Mouse (Mus musculus) midbrain, postnatal 0 days (tissue): ENCODE measurements around the gene Ccnyl1. TPM values are rescaled to one million over a fixed set of nuclear protein-coding genes. Genes with fewer than 3 reads are reported as not detected.

Source experiments
- ATAC-seq: fragments of 200-750 bp; cut with Nextera tagmentation; 2 replicates; pipeline ENCODE4 v1.8.0; 2017; ENCODE audit warnings: moderate number of reproducible peaks, mild to moderate bottlenecking, moderate TSS enrichment, moderate library complexity; ENCODE audit not compliant: low FRiP score
- DNase-seq: peaks from one replicate; pipeline ENCODE4 v3.0.0-alpha.2; 2015; ENCODE audit warnings: low spot score
- H3K27ac ChIP-seq: fragments of 300-500 bp; sonication (generic); 2 replicates; pipeline ENCODE4 v1.5.1; 2014; ENCODE audit warnings: low read depth, mild to moderate bottlenecking, low read length, mixed read lengths
- H3K27me3 ChIP-seq: fragments of 300-500 bp; sonication (generic); 2 replicates; pipeline ENCODE4 v1.6.1; 2014; ENCODE audit warnings: low read length, control low read depth, mixed read lengths; ENCODE audit not compliant: insufficient read depth
- H3K36me3 ChIP-seq: fragments of 300-500 bp; sonication (generic); 2 replicates; pipeline ENCODE4 v1.6.1; 2014; ENCODE audit warnings: low read length, control low read depth, mixed read lengths; ENCODE audit not compliant: insufficient read depth
- H3K4me1 ChIP-seq: fragments of 300-500 bp; sonication (generic); 2 replicates; pipeline ENCODE4 v1.6.1; 2014; ENCODE audit warnings: mild to moderate bottlenecking, control low read depth, antibody characterized with exemption, low read length, mixed read lengths; ENCODE audit not compliant: insufficient read depth
- H3K4me2 ChIP-seq: fragments of 300-500 bp; sonication (generic); 2 replicates; pipeline ENCODE4 v1.6.1; 2014; ENCODE audit warnings: low read depth, mild to moderate bottlenecking, low read length, mixed read lengths; ENCODE audit not compliant: poor library complexity, severe bottlenecking
- H3K4me3 ChIP-seq: fragments of 300-500 bp; sonication (generic); 2 replicates; pipeline ENCODE4 v1.5.1; 2014; ENCODE audit warnings: low read depth, mild to moderate bottlenecking, low read length, moderate library complexity
- H3K9ac ChIP-seq: fragments of 300-500 bp; sonication (generic); replicated peaks from 2 replicates; pipeline ENCODE4 v1.6.1; 2014; ENCODE audit warnings: mild to moderate bottlenecking, low read length, moderate library complexity, mixed read lengths; ENCODE audit not compliant: poor library complexity, severe bottlenecking
- H3K9me3 ChIP-seq: fragments of 300-500 bp; sonication (generic); 2 replicates; pipeline ENCODE4 v1.6.1; 2016; ENCODE audit warnings: low read length, control low read depth
- CTCF ChIP-seq: IDR thresholded peaks from 2 replicates; pipeline ENCODE4 v1.5.1; 2016; ENCODE audit warnings: antibody characterized with exemption, mild to moderate bottlenecking
- WGBS: fragments of 180-500 bp; shearing (Covaris S2); extraction: QIAGEN DNeasy Blood & Tissue Kit; methylation state at CpG from one replicate; pipeline ENCODE4 v1.1.7; 2014; 5-methylcytosine and 5-hydroxymethylcytosine counted together
- polyA plus RNA-seq: library from polyadenylated mRNA; unstranded; fragments of >200 nt; fragmentation: Nextera tagmentation; extraction: Ambion mirVana; gene quantifications from 2 replicates; pipeline ENCODE4 v1.2.1, GENCODE M21; 2015
- total RNA-seq: library from RNA; depleted of rRNA; stranded (reverse); fragments of >200 nt; gene quantifications from 2 replicates; pipeline ENCODE4 v1.2.3, GENCODE M21; 2014

The Ccnyl1 gene
- total and polyA plus RNA-seq, 2 experiments from 2014 or later: 4.1 to 36.6 TPM

DNA sequence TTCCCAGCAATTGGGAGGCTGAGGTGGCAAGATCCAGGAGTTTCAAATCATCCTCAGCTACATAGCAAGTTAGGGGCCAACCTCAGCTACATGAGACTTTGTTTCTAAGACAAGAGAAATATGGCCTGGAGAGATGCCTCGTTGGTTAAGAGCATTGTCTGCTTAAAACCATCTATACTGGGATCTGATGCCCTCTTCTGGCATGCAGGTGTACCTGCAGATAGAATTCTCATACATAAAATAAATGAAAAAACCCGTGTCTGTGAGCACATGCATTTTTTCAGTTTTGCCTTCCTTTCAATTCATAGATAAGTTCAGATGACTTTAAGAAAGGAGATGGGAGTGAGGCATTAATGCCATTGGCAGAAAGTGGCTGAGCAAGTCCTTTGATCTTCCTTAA, 19.6 kb downstream of the Ccnyl1 start:
- no peak overlapping the region for H3K4me2 ChIP-seq
- ATAC-seq (no peak), DNase-seq (peak; percentile 53)
- peaks cover 7% of the 10 kb centered on the region for H3K36me3 ChIP-seq
- 12% methylated on average over 2 of the region's 2 CpGs for WGBS
- no peak overlapping the region for H3K27ac ChIP-seq
- H3K4me3 ChIP-seq: no peak overlapping the region
- H3K4me1 ChIP-seq: no peaks in the 10 kb centered on the region
- no peak overlapping the region for H3K9ac ChIP-seq
- peak; percentile 79 for TF ChIP-seq CTCF
- H3K27me3 ChIP-seq: no peaks in the 10 kb centered on the region
- H3K9me3 ChIP-seq: no peaks in the 10 kb centered on the region

DNA sequence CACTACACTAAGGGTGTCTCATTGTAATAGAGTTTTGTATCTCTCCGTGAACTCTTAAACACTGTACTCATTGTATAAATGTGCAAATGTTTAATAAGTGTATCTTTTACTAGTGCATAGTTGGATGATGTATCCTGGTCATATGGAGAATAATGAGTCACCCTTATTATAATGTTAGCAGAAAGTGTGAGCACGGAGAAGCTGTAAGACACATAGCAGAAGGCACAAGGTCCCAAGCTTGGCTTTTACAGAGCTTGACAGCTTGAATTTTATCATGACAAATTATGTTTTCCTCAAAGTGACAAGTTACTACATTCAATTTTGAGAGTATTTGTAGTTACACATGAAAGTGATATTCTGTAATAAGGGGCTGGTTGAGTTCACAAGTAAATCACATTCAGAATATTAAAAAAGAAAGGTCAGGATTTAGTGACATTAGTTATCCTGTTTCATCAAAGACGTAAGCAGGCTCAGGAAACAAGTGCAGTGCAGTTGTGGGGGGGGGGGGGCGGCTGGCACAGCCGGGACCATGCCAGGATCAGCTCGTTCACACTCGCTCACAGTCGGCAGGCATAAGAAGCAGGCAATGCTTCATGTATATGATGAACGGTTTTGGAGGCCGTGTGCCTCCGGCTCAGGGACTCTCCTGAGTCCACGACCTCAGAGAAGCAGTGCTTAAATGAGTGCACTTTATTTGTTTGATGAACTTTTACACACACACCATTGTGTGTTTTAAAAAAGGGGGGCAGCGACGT, 21.9 kb downstream of the Ccnyl1 start:
- H3K27me3 ChIP-seq: no peaks in the 10 kb centered on the region
- no peaks in the 10 kb centered on the region for H3K4me1 ChIP-seq
- H3K27ac ChIP-seq: no peak overlapping the region
- DNase-seq: no peak
- H3K36me3 ChIP-seq: peaks cover 10% of the 10 kb centered on the region
- no peak for ATAC-seq
- TF ChIP-seq CTCF: no peak
- no peaks in the 10 kb centered on the region for H3K9me3 ChIP-seq
- H3K4me3 ChIP-seq: no peak overlapping the region
- no peak overlapping the region for H3K4me2 ChIP-seq
- no peak overlapping the region for H3K9ac ChIP-seq
- 86% methylated on average over 14 of the region's 14 CpGs for WGBS

DNA sequence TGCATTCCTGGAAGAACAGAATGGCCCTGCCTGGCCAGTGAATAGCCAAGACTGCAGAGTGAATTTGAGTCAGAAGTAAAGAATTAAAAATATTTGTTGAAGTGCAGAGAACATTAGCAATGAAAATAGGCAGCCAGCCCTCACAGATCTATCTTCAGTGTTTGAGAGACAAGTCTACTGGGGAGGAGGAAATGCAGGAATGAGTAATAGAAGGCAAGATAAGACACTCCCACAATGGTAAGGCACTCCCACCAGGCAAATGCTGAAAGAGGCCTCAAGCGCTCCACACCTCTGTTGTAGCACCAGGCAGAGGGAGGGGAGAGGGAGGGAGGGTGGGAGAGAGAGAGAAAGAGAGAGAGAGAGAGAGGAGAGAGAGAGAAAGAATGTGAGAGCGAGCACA, 25.2 kb downstream of the Ccnyl1 start:
- peaks cover 15% of the 10 kb centered on the region for H3K36me3 ChIP-seq

DNA sequence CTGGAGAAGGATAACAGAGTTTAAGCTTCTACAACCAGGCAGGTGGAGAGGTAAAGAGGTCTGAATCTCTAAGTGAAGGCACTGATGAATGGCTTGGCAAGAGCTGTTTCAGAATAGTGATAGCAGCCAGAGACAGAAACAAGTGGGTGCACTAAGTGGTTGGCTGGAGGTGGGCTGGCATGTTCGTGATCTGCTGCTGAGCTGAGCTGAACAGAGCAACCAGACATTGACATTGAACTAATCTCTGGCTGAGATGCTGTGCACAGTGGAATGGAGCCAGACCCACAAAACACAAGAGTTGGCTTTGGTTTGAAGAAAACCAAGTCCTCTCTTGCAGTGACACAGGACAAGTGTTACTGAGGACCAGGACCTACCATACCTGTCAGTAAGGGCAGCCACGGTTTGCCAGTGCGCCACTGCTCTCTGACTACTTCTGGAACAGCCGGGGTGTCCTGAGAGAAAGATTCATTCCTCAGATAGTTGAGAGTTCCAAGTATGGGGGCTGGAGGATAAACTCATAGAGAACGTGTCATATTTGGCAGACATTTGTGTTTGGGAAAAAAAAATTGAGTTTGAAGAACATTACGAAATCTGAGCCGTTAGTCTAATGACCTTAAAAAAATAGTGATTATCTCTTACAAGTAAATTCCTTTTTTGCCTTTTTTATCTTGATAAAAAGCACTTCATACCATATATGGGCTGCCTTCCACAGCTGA, 26.5 kb downstream of the Ccnyl1 start:
- Histone ChIP-seq H3K36me3 (peaks cover 15% of the 10 kb centered on the region), H3K9me3 (no peaks in the 10 kb centered on the region), H3K4me3 (no peak overlapping the region), H3K4me1 (no peaks in the 10 kb centered on the region), H3K27me3 (no peaks in the 10 kb centered on the region), H3K9ac (no peak overlapping the region), H3K27ac (no peak overlapping the region), H3K4me2 (no peak overlapping the region)
- no peak for TF ChIP-seq CTCF
- no peak for ATAC-seq
- WGBS: 91% methylated on average over 7 of the region's 7 CpGs
- no peak for DNase-seq

More for the DNA sequence above, 25.2 kb downstream of the Ccnyl1 start:
- Histone ChIP-seq H3K4me1 (no peaks in the 10 kb centered on the region), H3K4me3 (no peak overlapping the region), H3K4me2 (no peak overlapping the region), H3K9ac (no peak overlapping the region), H3K27ac (no peak overlapping the region), H3K9me3 (no peaks in the 10 kb centered on the region), H3K27me3 (no peaks in the 10 kb centered on the region)
- ATAC-seq (no peak), DNase-seq (no peak)
- TF ChIP-seq CTCF: no peak
- WGBS: 84% methylated on average over 2 of the region's 2 CpGs

DNA sequence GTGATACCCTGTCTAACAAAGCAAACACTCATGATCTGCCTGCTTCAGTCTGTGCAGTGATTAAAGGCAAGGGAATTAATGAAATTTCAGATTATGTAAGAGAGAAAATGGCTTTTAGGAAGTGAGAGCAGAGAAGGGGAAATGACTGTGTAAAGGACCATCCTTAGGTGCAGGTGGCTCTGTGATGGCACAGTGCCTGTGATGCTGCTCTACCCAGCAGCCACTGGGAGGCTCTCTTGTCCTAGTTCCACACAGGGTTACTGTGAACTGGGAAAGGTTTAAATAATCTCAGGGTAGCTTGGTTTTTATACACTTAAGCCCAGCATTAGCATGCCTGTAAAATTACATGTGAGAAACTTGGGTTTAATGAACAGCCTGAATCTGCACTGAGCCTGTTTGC, 27.2 kb downstream of the Ccnyl1 start:
- Histone ChIP-seq H3K36me3 (peaks cover 17% of the 10 kb centered on the region), H3K27ac (no peak overlapping the region), H3K4me1 (no peaks in the 10 kb centered on the region), H3K4me2 (no peak overlapping the region), H3K9ac (no peak overlapping the region), H3K4me3 (no peak overlapping the region), H3K9me3 (no peaks in the 10 kb centered on the region), H3K27me3 (no peaks in the 10 kb centered on the region)
- peak; percentile 75 for DNase-seq
- peak; percentile 84 for TF ChIP-seq CTCF
- no peak; the same call in 1 of the 2 replicates for ATAC-seq

DNA sequence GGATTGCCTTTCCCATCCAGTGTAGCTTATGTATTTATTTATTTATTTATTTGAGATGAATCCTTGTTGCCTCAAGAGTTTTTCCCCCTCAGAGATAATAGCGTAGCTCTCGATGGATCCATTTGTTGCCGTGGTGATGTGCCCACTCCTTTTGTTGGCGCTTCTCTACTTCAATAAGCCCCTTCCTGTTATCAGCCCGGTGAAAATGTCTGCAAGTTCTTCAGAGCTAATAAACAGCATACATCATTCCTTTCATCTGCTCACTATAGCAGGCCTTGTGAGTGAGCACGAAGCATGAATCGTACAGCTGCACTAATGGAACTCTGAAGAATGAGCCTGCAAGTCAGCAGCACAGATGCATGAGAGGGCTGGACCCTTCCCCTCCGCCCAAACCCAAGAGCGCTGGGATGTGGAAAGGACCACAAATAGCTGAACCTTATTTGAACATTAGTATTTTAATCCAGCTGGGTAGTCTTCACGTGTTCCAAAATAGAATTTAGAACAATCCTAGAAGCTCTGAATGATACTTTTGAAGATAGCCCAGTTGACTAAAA, 30.9 kb downstream of the Ccnyl1 start:
- Histone ChIP-seq H3K27me3 (no peaks in the 10 kb centered on the region), H3K9ac (no peak overlapping the region), H3K9me3 (no peaks in the 10 kb centered on the region), H3K36me3 (peaks cover 14% of the 10 kb centered on the region; the same call in 1 of the 2 replicates), H3K4me1 (no peaks in the 10 kb centered on the region), H3K4me2 (no peak overlapping the region), H3K27ac (no peak overlapping the region), H3K4me3 (no peak overlapping the region)
- no peak for TF ChIP-seq CTCF
- ATAC-seq: no peak
- peak; percentile 35 for DNase-seq
- WGBS: 58% methylated on average over 10 of the region's 10 CpGs
